Mouse (Mus musculus) adrenal gland (tissue): ENCODE results near the gene Zbtb18.

Experiments used
- intact Hi-C: fragments of 180-260 bp; cut with DNase I; formaldehyde crosslinking; loops from one replicate; pipeline ENCODE4 v1.15.1; 2025

The Zbtb18 gene

DNA sequence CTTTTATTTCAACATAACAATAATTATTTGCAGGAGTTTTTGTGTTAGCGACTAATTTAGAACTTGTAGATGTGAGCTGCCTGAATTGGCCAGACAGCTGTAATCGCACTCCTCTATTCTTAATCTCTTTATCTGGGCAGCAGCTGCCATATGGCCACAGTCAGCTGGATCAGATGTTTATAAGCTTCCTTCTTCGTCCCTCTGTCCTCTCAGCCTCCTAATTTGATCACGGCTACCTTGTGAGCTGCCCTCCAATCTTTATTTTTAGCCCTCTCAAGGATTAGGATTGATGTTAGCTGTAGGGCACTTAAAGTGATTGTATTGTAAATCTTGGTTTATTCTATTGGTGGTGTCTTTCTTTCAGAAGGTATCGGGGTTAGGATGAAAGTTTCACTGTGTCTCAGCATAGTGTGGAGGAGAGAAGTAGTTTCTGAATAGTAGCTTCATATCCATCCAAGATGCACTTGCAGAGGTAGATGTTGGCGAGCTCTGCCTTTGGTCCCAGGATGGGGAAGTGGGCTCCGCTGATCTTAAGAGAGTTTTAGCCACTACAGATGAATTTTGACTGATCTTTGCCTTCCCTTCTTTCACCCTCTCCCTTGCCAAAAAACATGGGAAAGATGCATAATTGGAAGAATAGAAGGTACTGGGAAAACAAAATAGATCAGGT, 3.4 kb downstream of the Zbtb18 start:
- intact Hi-C loops = loop anchor here (10.0 kb wide), 2 partner anchors 251 to 349 kb away; partner anchors contain the start of gene Adss

DNA sequence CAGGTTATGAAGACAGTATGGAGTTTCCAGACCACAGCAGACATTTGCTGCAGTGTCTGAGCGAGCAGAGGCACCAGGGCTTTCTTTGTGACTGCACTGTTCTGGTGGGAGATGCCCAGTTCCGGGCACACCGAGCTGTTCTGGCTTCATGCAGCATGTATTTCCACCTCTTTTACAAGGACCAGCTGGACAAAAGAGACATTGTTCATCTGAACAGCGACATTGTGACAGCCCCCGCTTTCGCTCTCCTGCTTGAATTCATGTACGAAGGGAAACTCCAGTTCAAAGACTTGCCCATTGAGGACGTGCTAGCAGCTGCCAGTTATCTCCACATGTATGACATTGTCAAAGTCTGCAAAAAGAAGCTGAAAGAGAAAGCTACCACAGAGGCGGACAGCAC, 4.9 kb downstream of the Zbtb18 start:
- intact Hi-C loops = loop anchor here (10.0 kb wide), 2 partner anchors 252 to 348 kb away; partner anchors contain the start of gene Adss

- intact Hi-C loops = loop anchor here (10.0 kb wide), 2 partner anchors 253 to 347 kb away; partner anchors contain the start of gene Adss
Observed at GRCm38 (mm10) chr1:177447541-177448111, 5.5 kb downstream of the Zbtb18 start.

- intact Hi-C loops = loop anchor here (10.0 kb wide), 2 partner anchors 253 to 347 kb away; partner anchors contain the start of gene Adss
Observed at GRCm38 (mm10) chr1:177448121-177448561, 6.0 kb downstream of the Zbtb18 start.

GRCm38 (mm10) chr1:177448921-177449320, 6.8 kb downstream of the Zbtb18 start:
- intact Hi-C loops = loop anchor here (10.0 kb wide), 2 partner anchors 254 to 346 kb away; partner anchors contain the start of gene Adss

DNA sequence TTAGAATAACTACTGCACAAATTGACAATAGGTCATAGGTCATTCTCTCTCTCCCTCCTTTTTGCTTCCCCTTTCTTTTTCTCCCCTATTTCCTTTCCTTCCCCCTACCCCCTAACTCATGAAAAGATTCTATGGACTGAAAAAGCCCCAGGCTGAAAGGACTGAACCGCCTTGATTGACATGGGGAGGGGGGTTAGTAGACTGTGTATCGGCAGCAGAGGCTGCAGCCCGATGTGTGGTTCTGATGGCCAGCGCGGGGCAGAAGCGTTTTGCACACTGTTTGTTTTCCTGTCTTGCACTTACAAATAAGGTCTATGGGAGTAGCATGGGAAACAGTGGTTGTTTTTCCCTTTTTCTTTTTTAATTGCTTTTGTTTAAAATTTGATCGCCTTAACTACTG, 7.7 kb downstream of the Zbtb18 start:
- intact Hi-C loops = loop anchor here (10.0 kb wide), 2 partner anchors 255 to 345 kb away; partner anchors contain the start of gene Adss

DNA sequence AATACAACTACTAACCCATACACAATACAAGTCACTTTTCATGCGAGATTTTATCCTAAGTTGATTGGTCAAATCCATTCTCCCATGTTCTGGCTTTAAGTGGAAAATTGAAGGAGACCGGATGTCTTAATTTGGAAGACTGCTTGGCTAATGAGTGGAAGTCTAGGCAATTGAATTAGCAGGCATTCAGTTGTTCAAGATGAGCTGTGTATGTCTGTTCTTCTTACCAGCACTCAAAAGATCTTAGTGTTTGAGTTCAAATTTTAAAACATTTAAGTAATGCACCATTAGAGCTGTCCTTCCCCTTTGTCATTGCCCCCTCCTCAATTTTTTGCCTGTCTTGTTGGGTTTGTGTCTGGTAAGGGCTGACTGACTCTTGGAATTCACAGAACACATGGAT, 8.9 kb downstream of the Zbtb18 start:
- intact Hi-C loops = no loop called here

GRCm38 (mm10) chr1:177451991-177452431, 9.9 kb downstream of the Zbtb18 start:
- intact Hi-C loops = no loop called here

DNA sequence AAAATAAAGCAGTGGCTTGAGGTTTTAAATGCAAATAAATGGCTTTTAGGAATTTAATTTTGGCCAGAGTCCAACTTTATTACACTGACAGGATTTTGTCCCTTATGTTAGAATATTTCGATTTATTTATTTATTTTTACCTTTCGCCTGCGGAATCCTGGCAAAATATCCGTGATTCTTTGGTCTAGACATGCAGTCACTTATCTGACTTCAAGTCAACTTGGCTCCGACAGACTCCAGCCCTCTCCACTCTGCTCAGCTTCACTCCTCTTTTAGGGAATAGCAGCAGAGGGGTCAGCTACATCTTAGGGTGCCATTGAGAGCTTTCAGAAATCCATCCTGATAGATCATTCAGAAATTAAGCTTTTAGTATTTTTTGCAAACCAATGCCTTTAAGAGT, 10.8 kb downstream of the Zbtb18 start:
- intact Hi-C loops = no loop called here

- intact Hi-C loops = no loop called here
Observed at GRCm38 (mm10) chr1:177453806-177454205, 11.7 kb downstream of the Zbtb18 start.

DNA sequence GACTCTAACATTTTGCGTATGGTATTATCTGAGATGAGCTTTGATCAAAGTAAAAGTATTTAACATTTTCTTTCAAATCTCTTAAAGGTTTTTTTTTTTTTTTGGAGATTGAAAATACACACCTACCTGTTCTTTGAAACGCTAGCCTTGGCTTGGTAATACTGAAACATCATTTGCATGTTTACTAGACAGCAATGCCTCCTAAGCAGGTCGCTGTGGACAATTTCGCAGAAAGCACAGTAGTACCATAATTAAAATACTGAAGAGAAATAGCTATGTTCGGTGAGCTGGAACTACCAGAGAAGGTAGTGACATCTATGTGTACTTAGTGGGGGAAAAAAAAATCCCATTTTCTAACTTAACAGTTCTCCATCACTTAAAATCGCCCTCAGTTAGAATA, 12.3 kb downstream of the Zbtb18 start:
- intact Hi-C loops = no loop called here

GRCm38 (mm10) chr1:177455466-177455865, 13.3 kb downstream of the Zbtb18 start:
- intact Hi-C loops = no loop called here

GRCm38 (mm10) chr1:177456208-177456607, 14.1 kb downstream of the Zbtb18 start:
- intact Hi-C loops = no loop called here

DNA sequence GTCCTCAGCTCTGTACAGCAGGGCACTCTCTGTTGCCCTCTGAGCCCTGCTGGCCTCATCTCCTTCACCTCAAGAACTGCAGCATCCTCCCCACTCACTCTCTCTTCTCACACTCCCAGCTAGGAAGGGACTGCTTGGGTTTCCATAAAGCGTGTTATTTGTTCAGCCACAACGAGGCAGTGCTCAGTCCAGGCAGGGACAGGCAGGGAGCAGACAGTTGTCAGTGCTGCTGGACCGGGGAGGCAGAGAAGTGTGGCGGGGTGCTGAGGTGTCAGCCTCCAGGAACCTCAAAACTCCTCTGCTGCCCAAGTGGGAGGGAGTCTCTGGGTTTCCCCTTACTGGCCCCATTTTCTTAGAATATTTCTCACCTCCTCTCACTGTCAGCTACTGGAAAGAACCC, 14.6 kb downstream of the Zbtb18 start:
- intact Hi-C loops = no loop called here

DNA sequence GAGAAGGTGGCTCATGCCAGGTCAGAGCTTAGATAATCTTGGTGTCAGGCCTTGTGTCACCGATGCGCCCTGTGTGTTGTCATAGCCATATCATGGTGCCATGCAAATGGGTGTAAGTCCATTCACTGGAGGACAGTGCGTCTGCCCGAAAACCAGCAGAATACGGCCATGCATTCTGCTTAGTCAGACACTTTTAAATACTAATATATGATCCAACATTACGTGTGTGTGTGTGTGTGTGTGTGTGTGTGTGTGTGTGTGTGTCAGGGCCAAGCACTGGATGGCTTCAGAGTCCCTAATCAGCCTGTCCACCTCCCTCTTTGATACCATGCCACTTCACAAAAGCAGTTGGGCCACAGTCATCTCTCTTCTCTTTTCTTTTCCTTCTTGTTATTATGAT, 15.8 kb downstream of the Zbtb18 start:
- intact Hi-C loops = no loop called here

DNA sequence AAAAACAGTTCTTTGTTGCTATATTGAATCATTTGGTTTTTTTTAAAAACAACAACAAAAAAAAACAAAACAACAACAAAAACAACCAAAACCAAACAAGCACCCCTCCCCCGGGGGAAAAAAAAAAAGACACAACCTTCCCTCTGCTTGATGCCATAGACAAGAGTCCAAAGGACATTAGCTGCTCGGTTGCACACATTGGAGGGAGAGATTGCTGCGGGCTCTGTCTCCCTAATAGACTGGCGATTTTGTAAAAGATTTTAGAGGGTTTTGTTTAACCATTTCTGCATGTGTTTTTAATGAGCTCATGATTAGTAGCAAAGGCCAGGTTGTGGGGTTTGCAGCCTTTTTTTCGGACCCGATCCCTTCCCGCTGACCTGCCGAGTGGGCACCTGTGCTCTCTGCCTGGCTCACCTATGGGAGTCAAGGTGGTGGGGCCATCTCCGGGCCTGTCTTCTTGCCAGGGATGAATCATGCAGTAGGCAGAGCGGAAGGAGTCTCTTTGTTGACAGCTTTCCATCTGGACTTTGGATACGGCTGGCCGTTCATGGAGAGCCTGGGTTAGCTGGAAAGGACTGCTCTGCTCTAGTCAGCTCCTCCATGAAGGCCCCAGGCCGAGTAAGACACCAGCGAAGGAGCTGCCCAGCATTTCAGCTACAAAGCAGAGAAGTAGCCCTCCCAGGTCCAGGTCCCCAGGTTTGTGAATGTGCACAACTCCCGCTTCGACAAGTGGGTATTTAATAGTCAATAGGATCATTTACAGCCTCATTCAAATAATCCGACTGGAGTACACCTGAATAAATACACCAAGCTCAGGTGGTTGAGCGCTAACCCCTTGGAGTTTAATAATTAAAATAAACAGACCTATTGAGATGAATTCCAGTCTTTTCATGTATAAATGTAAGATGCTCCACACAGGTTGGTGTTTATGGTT, 16.6 kb downstream of the Zbtb18 start:
- intact Hi-C loops = no loop called here

GRCm38 (mm10) chr1:177459536-177459935, 17.4 kb downstream of the Zbtb18 start:
- intact Hi-C loops = no loop called here

DNA sequence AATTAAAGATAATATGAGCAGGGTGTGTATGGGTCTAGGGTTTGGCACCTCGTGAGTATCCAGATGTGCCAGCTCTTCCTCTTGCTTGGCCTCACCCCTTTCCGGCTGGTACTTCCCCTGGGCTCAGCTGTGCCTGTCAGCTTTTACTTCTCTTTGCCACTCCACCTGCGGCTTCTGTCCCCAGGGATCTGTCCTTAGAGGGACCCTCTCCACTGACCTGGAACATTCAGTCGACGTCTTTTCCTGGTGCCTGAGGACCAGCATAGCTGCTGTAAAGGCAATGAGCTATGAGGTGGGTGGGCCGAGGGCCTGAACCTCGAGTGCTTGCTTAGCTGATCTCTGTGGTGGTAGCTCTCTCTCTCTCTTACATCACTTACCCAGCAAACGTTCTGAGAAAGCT, 25.0 kb downstream of the Zbtb18 start:
- intact Hi-C loops = no loop called here

DNA sequence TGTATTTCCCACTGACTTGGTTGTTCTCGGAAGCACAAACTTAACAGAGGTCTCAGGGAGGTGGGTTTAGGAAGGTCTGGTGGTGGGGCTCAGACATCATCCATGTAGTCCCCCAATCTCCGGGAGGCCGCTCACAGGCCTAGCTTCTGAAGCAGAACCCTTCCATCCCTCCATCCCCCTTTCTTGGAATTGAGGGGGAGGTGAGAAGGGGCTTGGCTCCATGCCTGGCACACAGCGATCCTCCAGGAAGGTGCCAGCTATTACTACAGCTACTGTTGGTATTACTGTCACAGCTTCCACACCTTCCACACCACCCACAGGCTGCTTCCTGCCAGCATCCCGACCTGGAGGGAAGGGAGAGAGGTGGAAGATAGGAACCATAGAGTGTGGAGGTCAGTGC, 26.3 kb downstream of the Zbtb18 start:
- intact Hi-C loops = no loop called here

DNA sequence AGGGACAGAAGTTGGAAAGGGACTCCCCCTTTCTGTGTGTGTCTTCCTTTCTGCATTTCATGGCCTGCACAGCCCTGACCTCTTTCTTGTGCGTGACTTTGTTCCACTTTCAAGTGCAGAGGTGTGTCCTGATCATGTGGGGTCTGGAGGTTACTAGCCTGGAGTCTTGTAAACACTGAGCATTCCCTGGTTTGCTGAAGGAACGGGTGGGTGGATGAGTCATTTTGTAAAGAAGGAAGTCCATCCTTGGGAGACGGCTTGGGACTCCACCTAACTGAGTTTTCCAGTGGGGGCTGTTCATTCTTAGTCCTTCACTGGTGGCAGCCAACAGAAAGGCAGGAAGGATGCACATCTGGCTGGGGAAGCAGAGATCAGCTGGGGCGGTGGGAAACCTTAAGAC, 27.9 kb downstream of the Zbtb18 start:
- intact Hi-C loops = no loop called here

- intact Hi-C loops = no loop called here
Observed at GRCm38 (mm10) chr1:177470951-177471350, 28.8 kb downstream of the Zbtb18 start.
